Comparison of ENCODE assay signal across 10 mouse cellular contexts in the genomic region with DNA sequence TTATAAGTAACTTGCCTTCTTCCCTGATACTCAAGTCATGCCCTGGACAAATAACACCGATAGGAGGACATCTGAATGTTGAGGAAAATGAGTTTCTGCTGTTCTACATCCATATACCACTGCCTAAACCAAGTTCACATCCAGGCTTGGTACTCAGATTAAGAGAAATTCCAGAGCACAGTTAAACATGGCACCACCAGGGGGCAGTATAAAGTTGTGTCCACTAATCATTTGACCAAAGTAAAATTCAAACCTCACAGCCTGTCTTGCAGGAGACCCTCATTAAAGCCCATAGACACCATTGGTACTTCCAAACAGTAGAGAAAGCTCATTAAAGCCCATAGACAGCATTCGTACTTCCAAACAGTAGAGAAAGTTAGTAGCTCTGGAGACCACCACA.
DNase-seq lines count a peak whose midpoint lies in the region; ATAC-seq lines count a peak whose summit lies in the region.
"Had no signal": no experiment of that assay in that cellular context is flagged by ENCODE, and none has a peak within 500 bp of the region (broad histone marks: within the 10 kb centered on the region; RNA-seq: fewer than 3 reads in every experiment).

No protein-coding gene starts in this region.

- no peaks in the 10 kb centered on the region for H3K4me1 ChIP-seq in midbrain, embryonic 14.5 days (ENCODE audit: control insufficient read depth, insufficient read depth, low read length)
- H3K4me1 ChIP-seq in midbrain, embryonic 13.5 days (replicated peaks): no peaks in the 10 kb centered on the region
- H3K4me1 ChIP-seq: embryonic facial prominence, embryonic 15.5 days; liver, embryonic 13.5 days had no signal

- intact Hi-C loops in left cerebral cortex, postnatal 4 days (cut with DNase I): no loop called here

- no peaks in the 10 kb centered on the region for H3K27me3 ChIP-seq in midbrain, embryonic 14.5 days (ENCODE audit: control insufficient read depth, insufficient read depth, low read length)
- H3K27me3 ChIP-seq in midbrain, embryonic 13.5 days: no peaks in the 10 kb centered on the region
- H3K27me3 ChIP-seq: embryonic facial prominence, embryonic 15.5 days; liver, embryonic 13.5 days had no signal

- no peak for ATAC-seq in midbrain, embryonic 14.5 days (ENCODE audit: low FRiP score, low TSS enrichment)
- no peak for ATAC-seq in midbrain, embryonic 13.5 days

- no peak overlapping the region for H3K27ac ChIP-seq in midbrain, embryonic 14.5 days (replicated peaks; ENCODE audit: low read depth, low read length)
- H3K27ac ChIP-seq in midbrain, embryonic 13.5 days: no peak overlapping the region
- H3K27ac ChIP-seq: embryonic facial prominence, embryonic 15.5 days; liver, embryonic 13.5 days had no signal

- no peaks in the 10 kb centered on the region for H3K9me3 ChIP-seq in midbrain, embryonic 14.5 days (ENCODE audit: control insufficient read depth, low read length)
- no peaks in the 10 kb centered on the region for H3K9me3 ChIP-seq in midbrain, embryonic 13.5 days
- H3K9me3 ChIP-seq: embryonic facial prominence, embryonic 15.5 days; liver, embryonic 13.5 days had no signal

- DNase-seq in midbrain, embryonic 14.5 days: peak; percentile 84
- peak; percentile 37 for DNase-seq in adrenal gland, adult 2 months
- DNase-seq in embryo, embryonic 11 days: peak; percentile 80
- DNase-seq in kidney, adult 18-20 months: peak; percentile 66
- peak; percentile 61 for DNase-seq in left cerebral cortex, postnatal 4 days
- DNase-seq in right cerebral cortex, adult 2 months (ENCODE audit: low spot score in 2 of 2): peak; percentile 60 to 67
- no peak for DNase-seq in thymus, postnatal 10 days (ENCODE audit: low spot score in 2 of 2)
- DNase-seq: liver, embryonic 13.5 days had no signal

- no peaks in the 10 kb centered on the region for H3K36me3 ChIP-seq in midbrain, embryonic 14.5 days (ENCODE audit: control insufficient read depth, insufficient read depth, low read length)
- H3K36me3 ChIP-seq in midbrain, embryonic 13.5 days: no peaks in the 10 kb centered on the region
- H3K36me3 ChIP-seq: embryonic facial prominence, embryonic 15.5 days; liver, embryonic 13.5 days had no signal

- WGBS in midbrain, embryonic 14.5 days: 48% methylated on average over 2 of the region's 2 CpGs
- WGBS in midbrain, embryonic 13.5 days: 46% methylated on average over 2 of the region's 2 CpGs

- no peak overlapping the region for H3K4me2 ChIP-seq in midbrain, embryonic 14.5 days (ENCODE audit: low read length)
- no peak overlapping the region for H3K4me2 ChIP-seq in midbrain, embryonic 13.5 days (replicated peaks)
- H3K4me2 ChIP-seq: embryonic facial prominence, embryonic 15.5 days; liver, embryonic 13.5 days had no signal

- H3K9ac ChIP-seq in midbrain, embryonic 14.5 days (replicated peaks; ENCODE audit: low read length): no peak overlapping the region
- H3K9ac ChIP-seq in midbrain, embryonic 13.5 days (replicated peaks): no peak overlapping the region
- H3K9ac ChIP-seq: embryonic facial prominence, embryonic 15.5 days; liver, embryonic 13.5 days had no signal

- H3K4me3 ChIP-seq in midbrain, embryonic 14.5 days (replicated peaks; ENCODE audit: low read depth, low read length): no peak overlapping the region
- H3K4me3 ChIP-seq in midbrain, embryonic 13.5 days (replicated peaks): no peak overlapping the region
- H3K4me3 ChIP-seq: embryonic facial prominence, embryonic 15.5 days; liver, embryonic 13.5 days had no signal

Comparison
In these comparisons a context has a peak if more than half of its experiments do, and no peak if none do; other contexts are left out.
1. DNase-seq: peak in midbrain, embryonic 14.5 days (single experiment), adrenal gland, adult 2 months (single experiment), embryo, embryonic 11 days (single experiment), kidney, adult 18-20 months (single experiment), left cerebral cortex, postnatal 4 days (single experiment) and right cerebral cortex, adult 2 months (2 of 2); none in thymus, postnatal 10 days (0 of 2).